Mouse (Mus musculus) frontal cortex, postnatal 10 days (tissue): Measurements from ENCODE around the gene Rufy2.

Experiments
- DNase-seq, 2 experiments: peaks; one replicate each; pipeline ENCODE4 v3.0.0; 2022; ENCODE audit warnings: low spot score in 2 of 2, mixed read lengths in 1 of 2

Gene Rufy2

GRCm38 (mm10) chr10:63014168-63014567 lies 34.1 kb downstream of the Rufy2 start:
- no peak for DNase-seq

GRCm38 (mm10) chr10:63019304-63019703 lies 39.3 kb downstream of the Rufy2 start:
- DNase-seq, result no peak

DNA sequence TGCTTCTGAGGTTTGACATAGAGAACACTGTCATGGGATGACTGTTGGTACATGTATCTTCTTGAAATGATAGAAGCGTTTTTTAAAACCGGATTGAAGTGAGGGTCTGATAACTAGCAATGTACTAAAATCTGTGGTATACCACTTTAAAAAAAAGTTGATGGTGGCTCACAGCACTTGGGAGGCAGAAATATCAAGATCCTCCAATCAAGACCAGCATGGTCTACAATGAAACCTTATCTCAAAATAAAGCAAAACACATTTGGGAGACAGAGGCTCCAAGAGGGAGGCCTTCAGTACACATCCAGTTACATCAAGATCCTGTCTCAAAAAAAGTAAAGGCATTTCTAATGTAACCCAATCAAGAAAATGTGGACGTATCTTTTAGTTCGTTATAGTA lies 41.7 kb downstream of the Rufy2 start:
- no peak for DNase-seq

DNA sequence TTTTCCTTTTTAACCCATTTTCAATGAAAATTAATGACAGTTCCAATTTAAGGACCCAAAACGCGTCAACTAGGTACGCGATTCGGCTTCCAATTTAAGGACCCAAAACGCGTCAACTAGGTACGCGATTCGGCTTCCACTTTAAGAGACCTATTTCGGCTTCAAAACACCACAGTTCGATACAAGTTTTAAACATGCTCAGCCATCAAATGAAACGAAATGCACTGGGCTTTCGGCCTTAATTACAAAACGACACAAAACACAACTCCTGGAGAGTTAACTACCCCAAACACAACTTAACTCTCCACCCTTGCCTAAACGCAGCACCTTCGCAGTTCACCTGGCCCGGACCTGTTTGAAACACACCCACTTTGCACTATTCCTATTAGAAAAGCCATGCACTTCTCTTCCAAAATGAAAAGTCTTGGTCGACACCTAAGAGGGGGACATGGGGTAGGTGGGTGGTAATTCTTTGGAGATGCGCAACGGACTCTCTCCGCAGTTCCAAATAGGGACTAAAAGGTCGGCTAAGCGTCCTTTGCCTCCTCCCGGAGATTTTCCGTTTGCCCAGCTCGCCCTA lies 42.6 kb downstream of the Rufy2 start:
- DNase-seq, result no peak

DNA sequence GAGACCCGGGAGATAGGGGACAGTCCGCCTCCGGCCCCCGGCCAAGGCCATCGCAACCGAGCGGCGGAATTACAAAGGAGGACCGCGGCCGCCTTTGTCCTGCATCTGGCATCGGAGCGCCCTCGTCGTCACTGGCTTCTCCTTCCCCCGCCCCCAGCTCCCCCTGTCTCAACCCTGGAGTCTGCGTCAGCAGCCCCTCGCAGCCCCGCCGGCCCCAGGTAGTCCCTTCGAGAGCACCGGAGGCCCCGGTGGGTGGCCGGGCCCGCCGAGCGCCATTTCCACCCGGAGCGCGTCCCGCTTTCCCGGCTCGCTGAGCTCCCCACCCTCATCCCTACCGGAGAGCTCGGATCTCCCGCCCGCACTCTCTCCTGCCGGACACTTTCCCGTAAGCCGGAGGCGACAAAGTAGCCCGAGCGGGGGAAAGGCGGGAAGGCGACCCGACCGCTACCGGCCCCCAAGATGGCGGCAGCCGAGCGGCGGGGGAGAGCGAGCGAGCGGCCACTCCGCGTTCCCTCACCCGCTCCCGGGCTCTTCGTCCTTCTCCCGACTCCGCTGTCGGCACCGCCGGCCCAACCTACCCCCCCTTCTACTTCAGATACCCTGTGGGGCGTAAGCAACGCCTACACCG lies 43.2 kb downstream of the Rufy2 start:
- DNase-seq, result peak; percentile 62 to 75

GRCm38 (mm10) chr10:63023749-63024579 lies 43.9 kb downstream of the Rufy2 start, which contains the start of the genes Hnrnph3 and Pbld2:
Gene Hnrnph3, minus strand, starts transcription at chr10:63024217.
Gene Pbld2, plus strand, starts transcription at chr10:63024315.
- DNase-seq, result peak; percentile 98 to 99

DNA sequence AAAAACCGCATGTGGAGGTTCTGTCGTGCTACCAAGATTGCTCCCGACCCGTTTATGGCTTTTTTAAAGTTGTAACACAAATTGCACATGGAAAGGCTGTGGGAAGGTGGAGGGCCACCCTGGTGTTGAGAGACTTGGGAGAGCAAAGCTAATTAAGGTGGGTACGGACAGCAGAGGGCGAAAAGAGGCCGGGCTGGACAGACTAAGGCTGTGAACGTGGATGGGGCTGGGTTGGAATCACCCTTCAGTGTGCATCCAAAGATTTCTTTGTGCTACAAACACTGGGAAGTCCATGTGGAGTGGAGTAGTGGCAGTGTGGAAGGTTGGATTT lies 44.5 kb downstream of the Rufy2 start:
- peak; percentile 50 to 55 for DNase-seq

GRCm38 (mm10) chr10:63025016-63025415 lies 45.0 kb downstream of the Rufy2 start:
- DNase-seq, result no peak

DNA sequence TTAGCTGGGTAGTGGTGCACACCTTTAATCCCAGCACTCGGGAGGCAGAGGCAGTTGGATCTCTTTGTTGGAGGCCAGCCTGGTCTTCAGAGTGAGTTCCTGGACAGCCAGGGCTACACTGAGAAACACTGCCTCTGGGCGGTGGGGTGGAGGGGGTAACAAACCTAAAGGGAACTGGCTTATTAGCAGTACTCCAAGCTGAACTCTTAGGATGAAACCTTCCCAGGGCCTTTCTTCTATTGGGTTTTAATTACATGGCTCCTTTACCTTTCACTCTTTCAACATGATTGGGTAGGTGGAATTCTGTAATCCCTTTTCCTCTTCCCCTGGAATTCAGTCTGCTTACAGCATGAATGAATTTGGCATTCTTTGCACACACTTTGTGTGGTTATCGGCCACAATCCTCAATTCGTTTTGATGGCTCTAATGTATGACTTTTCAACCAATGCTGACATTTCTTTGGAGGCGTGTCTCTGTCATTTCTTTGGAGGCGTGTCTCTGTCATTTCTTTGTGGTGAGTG lies 45.5 kb downstream of the Rufy2 start:
- no peak for DNase-seq

DNA sequence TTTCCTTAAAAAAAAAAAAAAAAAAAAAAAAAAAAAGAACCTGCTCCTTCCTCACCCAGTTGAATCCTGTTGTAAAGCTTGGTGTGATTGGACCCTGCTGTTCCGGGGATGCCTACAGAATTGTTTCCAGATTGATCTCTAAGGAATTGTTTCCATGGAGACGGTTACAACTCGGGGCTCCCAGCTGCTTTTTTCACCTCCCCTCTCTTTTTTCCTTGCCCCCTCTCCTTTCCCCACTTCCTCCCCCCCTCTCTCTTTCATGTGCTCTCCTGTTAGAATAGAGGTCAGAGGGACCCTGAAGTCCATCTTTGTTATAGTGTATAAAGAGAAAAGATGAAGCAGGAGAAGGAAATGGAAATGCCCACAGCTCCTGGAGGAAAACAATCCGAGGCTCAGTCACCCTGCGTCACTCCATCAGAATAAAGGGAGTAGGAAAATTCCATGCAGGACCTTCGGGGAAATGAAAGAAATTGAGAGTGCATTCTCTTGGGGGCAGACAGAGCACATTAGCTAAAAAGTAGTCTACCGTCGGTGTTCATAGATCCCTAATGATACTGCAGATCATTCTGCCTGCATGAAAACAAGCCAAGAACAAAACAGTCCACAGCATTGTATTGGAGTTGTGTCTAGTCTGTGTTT lies 46.3 kb downstream of the Rufy2 start:
- peak; percentile 24 to 41 for DNase-seq

- DNase-seq, result no peak
Observed at GRCm38 (mm10) chr10:63026795-63027160, 46.8 kb downstream of the Rufy2 start.

DNA sequence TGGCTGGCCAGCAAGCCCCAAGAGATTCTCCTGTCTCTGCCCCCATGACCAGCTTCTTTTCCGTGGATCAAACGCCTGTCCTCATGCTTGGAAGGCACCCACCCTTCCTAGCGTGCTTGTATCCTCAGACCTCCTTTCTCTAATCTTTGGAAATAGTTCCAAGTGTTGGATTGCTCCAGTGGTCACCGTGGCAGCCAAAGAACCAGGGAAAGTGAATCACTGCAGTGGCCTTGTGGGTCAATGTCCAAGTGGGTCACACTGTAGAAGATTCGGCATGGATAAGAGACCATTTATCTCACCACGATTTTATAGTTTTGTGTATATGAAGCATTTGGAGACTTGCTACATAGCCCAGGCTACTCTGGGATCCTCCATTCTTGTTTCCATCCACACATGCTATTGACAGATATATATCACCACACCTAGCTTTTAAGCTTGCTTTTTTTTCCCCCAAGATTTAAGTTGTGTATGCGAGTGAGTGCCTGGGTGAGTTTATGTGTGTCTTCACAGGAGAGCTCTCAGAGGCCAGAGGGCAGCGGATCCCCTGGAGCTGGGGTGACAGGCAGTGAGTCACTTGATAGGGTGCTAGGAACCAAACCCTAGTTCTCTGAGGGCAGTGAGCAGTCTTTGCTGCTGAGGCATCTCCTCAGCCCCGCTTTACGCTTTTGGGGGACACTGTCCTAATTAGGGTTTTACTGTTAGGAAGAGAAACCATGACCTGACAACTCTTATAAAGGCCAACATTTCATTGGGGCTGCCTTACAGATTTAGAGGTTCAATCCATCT lies 47.5 kb downstream of the Rufy2 start:
- no peak for DNase-seq

- DNase-seq, result no peak
Observed at GRCm38 (mm10) chr10:63028396-63028795, 48.4 kb downstream of the Rufy2 start.

DNA sequence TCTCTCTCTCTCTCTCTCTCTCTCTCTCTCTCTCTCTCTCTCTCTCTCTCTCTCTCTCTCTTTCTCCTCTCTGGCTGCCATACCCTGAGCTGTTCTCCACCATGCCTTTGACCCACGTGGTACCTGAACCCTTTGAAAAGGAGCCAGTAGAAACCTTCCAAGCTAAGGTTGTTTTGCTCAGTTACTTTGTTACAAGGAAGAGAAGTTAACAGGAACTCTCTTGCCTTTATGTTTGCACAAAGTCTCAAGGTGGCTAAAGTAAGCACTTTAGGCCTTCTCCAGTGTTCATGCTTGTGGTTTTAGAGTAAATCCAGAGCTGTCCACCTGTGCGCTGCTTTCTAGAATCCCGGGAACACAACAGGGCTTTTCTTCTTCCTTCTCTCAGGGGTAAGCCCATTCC lies 52.2 kb downstream of the Rufy2 start:
- no peak for DNase-seq

GRCm38 (mm10) chr10:63032956-63033355 lies 52.9 kb downstream of the Rufy2 start:
- no peak for DNase-seq

GRCm38 (mm10) chr10:63038571-63039320 lies 58.7 kb downstream of the Rufy2 start:
- DNase-seq, result no peak

DNA sequence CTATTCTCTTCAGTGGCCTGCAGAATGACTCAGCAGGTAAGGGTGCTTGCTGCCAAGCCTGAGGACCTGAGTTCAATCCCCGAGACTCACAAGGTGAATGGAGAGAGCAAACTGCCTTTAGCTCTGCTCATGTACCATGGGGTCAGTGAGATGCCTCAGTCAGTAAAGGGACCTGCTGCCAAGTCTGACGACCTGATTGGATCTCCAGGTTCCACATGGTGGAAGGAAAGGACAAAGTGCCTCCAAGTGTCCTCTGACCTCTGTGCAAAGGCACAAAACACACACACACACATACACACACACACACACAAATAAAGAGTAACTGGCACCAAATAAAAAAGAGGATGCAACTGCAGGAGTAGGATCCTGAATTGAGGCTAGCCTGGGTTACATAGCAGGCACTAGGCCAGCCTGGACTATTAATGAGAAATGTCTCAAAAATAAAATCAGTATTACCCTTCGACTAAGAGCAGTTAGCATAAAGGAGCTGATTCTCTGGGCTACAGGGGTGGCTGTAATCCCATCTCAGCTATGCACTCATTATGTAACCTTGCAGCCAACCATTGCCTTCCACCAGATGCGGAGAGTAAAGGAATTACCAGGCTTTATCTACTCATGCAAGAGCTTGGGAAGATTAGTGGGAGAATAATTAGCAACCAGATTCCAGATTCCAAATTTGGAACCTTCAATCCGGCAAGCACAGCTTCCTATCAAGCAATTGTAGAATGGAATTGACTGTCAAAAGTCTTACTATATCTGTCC lies 60.0 kb downstream of the Rufy2 start:
- no peak for DNase-seq

- DNase-seq, result no peak
Observed at GRCm38 (mm10) chr10:63043154-63043553, 63.1 kb downstream of the Rufy2 start.

- no peak for DNase-seq
Observed at GRCm38 (mm10) chr10:63047751-63048150, 67.7 kb downstream of the Rufy2 start.

DNA sequence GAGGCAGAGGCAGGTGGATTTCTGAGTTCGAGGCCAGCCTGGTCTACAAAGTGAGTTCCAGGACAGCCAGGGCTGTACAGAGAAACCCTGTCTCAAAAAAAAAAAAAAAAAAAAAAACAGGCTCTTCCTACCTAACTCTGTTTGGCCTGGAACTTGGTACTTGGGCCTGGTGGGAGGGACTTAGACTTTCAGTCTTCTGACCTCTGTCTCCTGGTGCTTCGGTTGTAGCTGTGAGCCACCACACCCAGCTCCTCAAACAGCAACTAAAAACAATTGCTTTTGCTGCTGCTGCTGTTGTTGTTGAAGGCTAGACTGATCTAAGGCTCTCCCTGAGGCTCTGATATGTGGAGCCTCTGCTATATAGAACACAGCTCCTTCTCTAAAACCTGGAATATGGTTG lies 69.1 kb downstream of the Rufy2 start:
- no peak for DNase-seq
